In genomic region chr12:52010630-52010961, GRCm38 (mm10) we compare ENCODE assay signal across 9 mouse cellular contexts. TPM values are rescaled to one million over a fixed set of nuclear protein-coding genes. Genes with fewer than 3 reads are reported as not detected.
A peak's percentile ranks its signal among the peaks of the same experiment; 100 is the strongest.
DNase-seq lines count a peak whose midpoint lies in the region; ATAC-seq and TF ChIP-seq lines count a peak whose summit lies in the region.
"Had no signal": no experiment of that assay in that cellular context is flagged by ENCODE, and none has a peak within 500 bp of the region (broad histone marks: within the 10 kb centered on the region; RNA-seq: fewer than 3 reads in every experiment).

No protein-coding gene starts in this region.

- peak; percentile 87 for TF ChIP-seq CTCF in layer of hippocampus, adult 2 months (conservative IDR thresholded peaks at IDR 0.05)

- no peak overlapping the region for H3K9ac ChIP-seq in forebrain, embryonic 14.5 days (ENCODE audit: low read length)
- no peak overlapping the region for H3K9ac ChIP-seq in midbrain, embryonic 16.5 days (ENCODE audit: low read depth, low read length)

- WGBS in forebrain, embryonic 14.5 days = 34% methylated on average over 2 of the region's 2 CpGs
- WGBS in midbrain, embryonic 16.5 days = 52% methylated on average over 2 of the region's 2 CpGs

- peak overlapping the region; percentile 23; the same call in 1 of the 2 replicates for H3K27ac ChIP-seq in layer of hippocampus, adult 2 months
- H3K27ac ChIP-seq in forebrain, embryonic 14.5 days (ENCODE audit: low read depth, low read length) = peak overlapping the region; percentile 64; the same call in 1 of the 2 replicates
- H3K27ac ChIP-seq in midbrain, embryonic 16.5 days (ENCODE audit: low read length) = no peak overlapping the region

- ATAC-seq in forebrain, embryonic 14.5 days = no peak
- ATAC-seq in midbrain, embryonic 16.5 days = no peak

- H3K4me2 ChIP-seq in forebrain, embryonic 14.5 days (ENCODE audit: low read length) = peak overlapping the region; percentile 48
- peak overlapping the region; percentile 65 for H3K4me2 ChIP-seq in midbrain, embryonic 16.5 days (ENCODE audit: low read length)

- peak; percentile 41 to 48 for DNase-seq in layer of hippocampus, adult 2 months (ENCODE audit: low spot score in 2 of 2)
- no peak for DNase-seq in layer of hippocampus, postnatal 25 days (ENCODE audit: extremely low spot score in 1 of 2, low spot score in 1 of 2)
- DNase-seq in R1 (ENCODE audit: low read depth, low spot score) = peak; percentile 65
- DNase-seq in forebrain, embryonic 14.5 days (ENCODE audit: low spot score) = peak; percentile 89
- no peak for DNase-seq in layer of hippocampus, adult 11-12 months (ENCODE audit: low spot score)
- no peak for DNase-seq in spleen, postnatal 14 days (ENCODE audit: low spot score in 2 of 2)
- no peak for DNase-seq in frontal cortex, postnatal 25 days (ENCODE audit: low spot score in 2 of 2)

- no peaks in the 10 kb centered on the region for H3K27me3 ChIP-seq in forebrain, embryonic 14.5 days (replicated peaks; ENCODE audit: control insufficient read depth, insufficient read depth, low read length)
- no peaks in the 10 kb centered on the region for H3K27me3 ChIP-seq in midbrain, embryonic 16.5 days (ENCODE audit: control insufficient read depth, insufficient read depth, low read depth, low read length)

- H3K36me3 ChIP-seq in forebrain, embryonic 14.5 days (ENCODE audit: control insufficient read depth, insufficient read depth, low read length) = no peaks in the 10 kb centered on the region
- no peaks in the 10 kb centered on the region for H3K36me3 ChIP-seq in midbrain, embryonic 16.5 days (ENCODE audit: control insufficient read depth, insufficient read depth, low read length)

- no peaks in the 10 kb centered on the region for H3K9me3 ChIP-seq in forebrain, embryonic 14.5 days (replicated peaks; ENCODE audit: control insufficient read depth, low read length)
- no peaks in the 10 kb centered on the region for H3K9me3 ChIP-seq in midbrain, embryonic 16.5 days (replicated peaks; ENCODE audit: control insufficient read depth, low read length, poor library complexity, severe bottlenecking)

- peak overlapping the region; percentile 48 for H3K4me3 ChIP-seq in layer of hippocampus, adult 2 months
- H3K4me3 ChIP-seq in forebrain, embryonic 14.5 days (ENCODE audit: low read depth, low read length) = peak overlapping the region; percentile 20
- H3K4me3 ChIP-seq in midbrain, embryonic 16.5 days (ENCODE audit: low read depth, low read length) = peak overlapping the region; percentile 27

- H3K4me1 ChIP-seq in forebrain, embryonic 14.5 days (ENCODE audit: control insufficient read depth, insufficient read depth, low read length) = no peaks in the 10 kb centered on the region
- H3K4me1 ChIP-seq in midbrain, embryonic 16.5 days (ENCODE audit: control insufficient read depth, insufficient read depth, low read length) = 0 out of 2 replicates have a peak, but pooled peaks cover 2% of the 10 kb centered on the region

RNA-seq across cellular contexts. Expression of gene Dtd2, which starts 4.3 kb away (rescaled TPM):
- 10 to 100 TPM; 10.2 to 12.9 TPM for total RNA-seq in layer of hippocampus, adult 2 months (2021)
- total RNA-seq in layer of hippocampus, postnatal 25 days (2021) = 10 to 100 TPM in 1 of 2 experiments, 1 to 10 TPM in 1; 7.8 to 10.9 TPM
- polyA plus RNA-seq in forebrain, embryonic 14.5 days (2014; fragmentation: Nextera tagmentation; extraction: Ambion mirVana) = 16.1 and 16.2 TPM in 2 replicates
- polyA plus RNA-seq in midbrain, embryonic 16.5 days (2015; fragmentation: Nextera tagmentation; extraction: Ambion mirVana) = 18.2 and 24.7 TPM in 2 replicates

RNA-seq across cellular contexts. Expression of gene Gpr33, which starts 17.3 kb away (rescaled TPM):
- total RNA-seq in layer of hippocampus, adult 2 months (2021) = not detected
- not detected for total RNA-seq in layer of hippocampus, postnatal 25 days (2021)
- polyA plus RNA-seq in forebrain, embryonic 14.5 days (2014; fragmentation: Nextera tagmentation; extraction: Ambion mirVana) = not detected in 2 replicates
- not detected in 2 replicates for polyA plus RNA-seq in midbrain, embryonic 16.5 days (2015; fragmentation: Nextera tagmentation; extraction: Ambion mirVana)
- total RNA-seq: left cerebral cortex, postnatal 10 days had no signal

RNA-seq across cellular contexts. Expression of gene Heatr5a, which starts 39.5 kb away (rescaled TPM):
- 1 to 10 TPM; 6.9 to 8.9 TPM for total RNA-seq in layer of hippocampus, adult 2 months (2021)
- total RNA-seq in layer of hippocampus, postnatal 25 days (2021) = 1 to 10 TPM; 7.4 to 8.4 TPM
- 4.8 and 5.4 TPM in 2 replicates for polyA plus RNA-seq in forebrain, embryonic 14.5 days (2014; fragmentation: Nextera tagmentation; extraction: Ambion mirVana)
- 6.9 and 7.1 TPM in 2 replicates for polyA plus RNA-seq in midbrain, embryonic 16.5 days (2015; fragmentation: Nextera tagmentation; extraction: Ambion mirVana)

Comparison
In these comparisons a context has a peak if more than half of its experiments do, and no peak if none do; other contexts are left out.
1. DNase-seq: peak in layer of hippocampus, adult 2 months (2 of 2), R1 (single experiment) and forebrain, embryonic 14.5 days (single experiment); none in layer of hippocampus, postnatal 25 days (0 of 2), layer of hippocampus, adult 11-12 months (single experiment), spleen, postnatal 14 days (0 of 2) and frontal cortex, postnatal 25 days (0 of 2).
2. Peak in every context shown above with its lines, with median percentiles within 50 percentile points of each other: H3K4me3 ChIP-seq.